Mouse (Mus musculus): Measurements from ENCODE around the gene Srrm2. TPM values are rescaled to one million over a fixed set of nuclear protein-coding genes. Genes with fewer than 3 reads are reported as not detected.

The Srrm2 gene
- total RNA-seq, 1 experiment: 192 TPM

DNA sequence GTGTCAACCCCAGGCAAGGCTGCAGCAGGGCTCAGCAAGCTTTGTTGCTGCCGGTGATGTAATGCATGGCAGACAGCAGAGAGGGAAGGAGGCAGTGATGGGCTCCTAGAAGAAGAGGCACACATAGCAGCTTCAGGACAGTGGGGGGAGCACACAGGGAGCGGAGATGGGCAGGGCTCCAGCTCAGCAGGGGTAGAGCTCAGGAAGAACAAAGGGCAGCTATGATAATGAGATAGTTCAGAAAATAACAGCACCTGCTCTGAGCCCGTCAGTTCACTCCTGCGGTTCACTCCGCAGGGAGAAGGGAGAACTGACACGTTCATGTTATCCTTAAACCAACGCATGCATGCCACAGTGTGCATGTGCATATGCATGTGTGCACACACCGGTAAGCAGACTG is 31.5 kb upstream of the Srrm2 start:
- H3K9me3 ChIP-seq (ENCODE audit: control insufficient read depth, insufficient read depth, low read depth, low read length): no peaks in the 10 kb centered on the region
- TF ChIP-seq ZNF384 (IDR thresholded peaks at IDR 0.05; ENCODE audit: low read depth, low read length) (no peak), MAFK (IDR thresholded peaks at IDR 0.05; ENCODE audit: insufficient read depth, low read depth, low read length) (no peak), ZC3H11A (IDR thresholded peaks at IDR 0.05; ENCODE audit: borderline replicate concordance, low read depth, low read length) (no peak), CHD2 (IDR thresholded peaks at IDR 0.05; ENCODE audit: low read depth, low read length) (no peak), HCFC1 (IDR thresholded peaks at IDR 0.05; ENCODE audit: borderline replicate concordance, insufficient read depth, low read length) (no peak)

DNA sequence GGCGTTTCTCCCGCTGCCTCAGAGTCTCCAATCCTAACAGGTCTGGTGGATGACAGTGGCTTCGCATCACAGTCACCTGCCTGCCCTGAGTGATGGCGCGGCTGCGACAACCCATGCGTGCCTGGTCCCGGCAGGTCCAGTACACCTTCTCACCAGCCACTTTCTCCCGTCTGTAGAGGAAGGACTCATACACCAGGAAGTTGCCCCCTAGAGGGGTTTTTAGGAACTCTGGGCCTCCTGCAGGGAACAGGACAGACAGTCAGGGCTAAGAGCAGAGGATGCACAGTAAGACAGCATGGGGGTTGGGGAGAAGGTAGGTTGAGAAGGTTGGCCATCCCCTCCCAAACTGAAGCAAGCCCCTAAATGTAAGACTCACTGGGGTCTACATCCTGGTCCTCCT is 30.1 kb upstream of the Srrm2 start:
- no peak overlapping the region for H3K4me3 ChIP-seq (ENCODE audit: insufficient read depth in 1 of 2, low read depth in 1 of 2, low read length in 2 of 2, poor library complexity in 1 of 2, severe bottlenecking in 1 of 2)
- DNase-seq (ENCODE audit: low read depth, low spot score): no peak
- peak overlapping the region; percentile 15; the same call in 1 of the 2 replicates for H3K9ac ChIP-seq (ENCODE audit: insufficient read depth, low read depth, low read length, poor library complexity, severe bottlenecking)
- H3K9me3 ChIP-seq (ENCODE audit: control insufficient read depth, insufficient read depth, low read depth, low read length): no peaks in the 10 kb centered on the region
- peaks cover 31% of the 10 kb centered on the region for H3K36me3 ChIP-seq (ENCODE audit: control insufficient read depth, insufficient read depth, low read length, poor library complexity, severe bottlenecking)
- in situ Hi-C loops (cut with MboI; ENCODE audit: low sequenced_read_pairs in 2 of 2, unreplicated experiment in 2 of 2): no loop called here
- no peak overlapping the region for H3K27ac ChIP-seq (ENCODE audit: insufficient read depth, low read depth, low read length, poor library complexity, severe bottlenecking)
- TF ChIP-seq ZC3H11A (IDR thresholded peaks at IDR 0.05; ENCODE audit: borderline replicate concordance, low read depth, low read length): no peak
- TF ChIP-seq ZNF384 (IDR thresholded peaks at IDR 0.05; ENCODE audit: low read depth, low read length): no peak
- TF ChIP-seq CHD2 (IDR thresholded peaks at IDR 0.05; ENCODE audit: low read depth, low read length): no peak
- TF ChIP-seq HCFC1 (IDR thresholded peaks at IDR 0.05; ENCODE audit: borderline replicate concordance, insufficient read depth, low read length): no peak
- TF ChIP-seq MAFK (IDR thresholded peaks at IDR 0.05; ENCODE audit: insufficient read depth, low read depth, low read length): no peak
- H3K4me1 ChIP-seq (ENCODE audit: control insufficient read depth in 2 of 2, insufficient read depth in 2 of 2, low read length in 2 of 2, poor library complexity in 1 of 2): peaks cover 0 to 28% of the 10 kb centered on the region in 2 experiments; a peak in 2 of 4 replicates

More for the DNA sequence above, 31.5 kb upstream of the Srrm2 start:
- Histone ChIP-seq H3K4me3 (ENCODE audit: insufficient read depth in 1 of 2, low read depth in 1 of 2, low read length in 2 of 2, poor library complexity in 1 of 2, severe bottlenecking in 1 of 2) (no peak overlapping the region), H3K36me3 (ENCODE audit: control insufficient read depth, insufficient read depth, low read length, poor library complexity, severe bottlenecking) (peaks cover 31% of the 10 kb centered on the region), H3K9ac (ENCODE audit: insufficient read depth, low read depth, low read length, poor library complexity, severe bottlenecking) (no peak overlapping the region), H3K4me1 (ENCODE audit: control insufficient read depth in 2 of 2, insufficient read depth in 2 of 2, low read length in 2 of 2, poor library complexity in 1 of 2) (peaks cover 0 to 28% of the 10 kb centered on the region in 2 experiments; a peak in 2 of 4 replicates), H3K27ac (ENCODE audit: insufficient read depth, low read depth, low read length, poor library complexity, severe bottlenecking) (no peak overlapping the region)
- no peak for DNase-seq (ENCODE audit: low read depth, low spot score)
- in situ Hi-C loops (cut with MboI; ENCODE audit: low sequenced_read_pairs in 2 of 2, unreplicated experiment in 2 of 2): no loop called here

DNA sequence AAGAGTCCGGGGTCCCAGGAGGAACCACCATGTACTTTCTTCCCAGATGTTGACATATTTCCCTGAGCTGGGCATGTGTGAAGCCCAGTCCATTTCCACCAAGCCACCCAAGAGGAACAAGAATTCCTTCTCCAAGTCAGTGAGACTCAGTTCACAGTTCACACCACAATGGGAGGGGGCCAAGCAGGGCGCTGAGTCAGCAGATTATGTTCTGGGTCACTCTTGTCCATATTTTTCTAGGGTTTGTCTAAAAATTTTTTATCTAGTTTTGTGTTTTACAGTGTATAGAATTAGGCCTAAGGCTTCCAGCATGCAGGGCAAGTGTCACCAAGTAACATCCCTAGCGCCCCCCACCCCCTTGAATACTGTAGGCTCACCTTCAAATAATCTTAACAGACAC is 29.2 kb upstream of the Srrm2 start:
- H3K9ac ChIP-seq (ENCODE audit: insufficient read depth, low read depth, low read length, poor library complexity, severe bottlenecking): no peak overlapping the region
- no peak overlapping the region for H3K27ac ChIP-seq (ENCODE audit: insufficient read depth, low read depth, low read length, poor library complexity, severe bottlenecking)
- H3K9me3 ChIP-seq (ENCODE audit: control insufficient read depth, insufficient read depth, low read depth, low read length): no peaks in the 10 kb centered on the region
- DNase-seq (ENCODE audit: low read depth, low spot score): no peak
- peaks cover 25% of the 10 kb centered on the region for H3K36me3 ChIP-seq (ENCODE audit: control insufficient read depth, insufficient read depth, low read length, poor library complexity, severe bottlenecking)
- no peak overlapping the region for H3K4me3 ChIP-seq (ENCODE audit: insufficient read depth in 1 of 2, low read depth in 1 of 2, low read length in 2 of 2, poor library complexity in 1 of 2, severe bottlenecking in 1 of 2)
- TF ChIP-seq MAFK (IDR thresholded peaks at IDR 0.05; ENCODE audit: insufficient read depth, low read depth, low read length): peak; percentile 94
- no peak for TF ChIP-seq ZNF384 (IDR thresholded peaks at IDR 0.05; ENCODE audit: low read depth, low read length)
- H3K4me1 ChIP-seq (ENCODE audit: control insufficient read depth in 2 of 2, insufficient read depth in 2 of 2, low read length in 2 of 2, poor library complexity in 1 of 2): peaks cover 0 to 28% of the 10 kb centered on the region in 2 experiments; a peak in 2 of 4 replicates
- in situ Hi-C loops (cut with MboI; ENCODE audit: low sequenced_read_pairs in 2 of 2, unreplicated experiment in 2 of 2): no loop called here

DNA sequence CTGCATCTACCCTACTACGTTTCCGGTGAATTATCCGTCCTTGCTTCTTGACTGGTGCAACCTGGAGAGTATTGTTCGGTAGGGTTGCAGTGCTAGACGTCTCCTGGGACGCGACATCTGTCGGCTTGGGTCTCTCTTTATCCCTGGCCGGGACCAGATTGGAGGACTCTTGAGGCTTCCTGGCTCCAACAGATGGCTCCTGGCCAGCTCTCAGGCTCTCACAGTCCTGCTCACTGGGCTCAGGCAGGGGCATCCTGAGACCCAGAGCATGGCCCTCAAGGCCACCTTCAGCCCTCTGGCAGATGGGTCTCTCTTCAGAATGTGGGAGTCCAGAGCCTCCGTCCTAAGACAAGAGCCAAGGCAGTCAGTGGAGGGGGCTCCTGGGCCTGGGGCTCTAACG is 27.4 kb upstream of the Srrm2 start:
- Histone ChIP-seq H3K4me3 (ENCODE audit: insufficient read depth in 1 of 2, low read depth in 1 of 2, low read length in 2 of 2, poor library complexity in 1 of 2, severe bottlenecking in 1 of 2) (no peak overlapping the region), H3K9ac (ENCODE audit: insufficient read depth, low read depth, low read length, poor library complexity, severe bottlenecking) (no peak overlapping the region), H3K4me1 (ENCODE audit: control insufficient read depth in 2 of 2, insufficient read depth in 2 of 2, low read length in 2 of 2, poor library complexity in 1 of 2) (peaks cover 0 to 18% of the 10 kb centered on the region in 2 experiments; a peak in 2 of 4 replicates), H3K9me3 (ENCODE audit: control insufficient read depth, insufficient read depth, low read depth, low read length) (no peaks in the 10 kb centered on the region), H3K36me3 (ENCODE audit: control insufficient read depth, insufficient read depth, low read length, poor library complexity, severe bottlenecking) (peaks cover 16% of the 10 kb centered on the region), H3K27ac (ENCODE audit: insufficient read depth, low read depth, low read length, poor library complexity, severe bottlenecking) (no peak overlapping the region)
- in situ Hi-C loops (cut with MboI; ENCODE audit: low sequenced_read_pairs in 2 of 2, unreplicated experiment in 2 of 2): no loop called here
- DNase-seq (ENCODE audit: low read depth, low spot score): no peak
- TF ChIP-seq CHD2 (IDR thresholded peaks at IDR 0.05; ENCODE audit: low read depth, low read length): no peak
- no peak for TF ChIP-seq MAFK (IDR thresholded peaks at IDR 0.05; ENCODE audit: insufficient read depth, low read depth, low read length)
- TF ChIP-seq HCFC1 (IDR thresholded peaks at IDR 0.05; ENCODE audit: borderline replicate concordance, insufficient read depth, low read length): no peak
- TF ChIP-seq ZNF384 (IDR thresholded peaks at IDR 0.05; ENCODE audit: low read depth, low read length): no peak
- TF ChIP-seq ZC3H11A (IDR thresholded peaks at IDR 0.05; ENCODE audit: borderline replicate concordance, low read depth, low read length): no peak

GRCm38 (mm10) chr17:23770493-23770892 is 19.8 kb upstream of the Srrm2 start:
- Histone ChIP-seq H3K9ac (ENCODE audit: insufficient read depth, low read depth, low read length, poor library complexity, severe bottlenecking) (no peak overlapping the region), H3K36me3 (ENCODE audit: control insufficient read depth, insufficient read depth, low read length, poor library complexity, severe bottlenecking) (peaks cover 2% of the 10 kb centered on the region; the same call in 1 of the 2 replicates), H3K4me3 (ENCODE audit: insufficient read depth in 1 of 2, low read depth in 1 of 2, low read length in 2 of 2, poor library complexity in 1 of 2, severe bottlenecking in 1 of 2) (peak overlapping the region; percentile 74 to 85), H3K4me1 (ENCODE audit: control insufficient read depth in 2 of 2, insufficient read depth in 2 of 2, low read length in 2 of 2, poor library complexity in 1 of 2) (peaks cover 2 to 3% of the 10 kb centered on the region in 2 experiments; a peak in 1 of 4 replicates), H3K27ac (ENCODE audit: insufficient read depth, low read depth, low read length, poor library complexity, severe bottlenecking) (no peak overlapping the region), H3K9me3 (ENCODE audit: control insufficient read depth, insufficient read depth, low read depth, low read length) (no peaks in the 10 kb centered on the region)
- no peak for DNase-seq (ENCODE audit: low read depth, low spot score)
- TF ChIP-seq HCFC1 (IDR thresholded peaks at IDR 0.05; ENCODE audit: borderline replicate concordance, insufficient read depth, low read length): no peak
- TF ChIP-seq ZNF384 (IDR thresholded peaks at IDR 0.05; ENCODE audit: low read depth, low read length): no peak
- no peak for TF ChIP-seq ZC3H11A (IDR thresholded peaks at IDR 0.05; ENCODE audit: borderline replicate concordance, low read depth, low read length)
- no peak for TF ChIP-seq CHD2 (IDR thresholded peaks at IDR 0.05; ENCODE audit: low read depth, low read length)
- TF ChIP-seq MAFK (IDR thresholded peaks at IDR 0.05; ENCODE audit: insufficient read depth, low read depth, low read length): no peak
- in situ Hi-C loops (cut with MboI; ENCODE audit: low sequenced_read_pairs in 2 of 2, unreplicated experiment in 2 of 2): no loop called here
